Mouse (Mus musculus) c-Kit-positive CD71-negative TER-119-negative erythroid progenitor cells, embryonic 14.5 days (primary cell): ENCODE results near the gene Gcm2.

Experiments
- DNase-seq: peaks from one replicate; pipeline ENCODE4 v3.0.0-alpha.2; 2013; ENCODE audit warnings: low read depth

The Gcm2 gene

DNA sequence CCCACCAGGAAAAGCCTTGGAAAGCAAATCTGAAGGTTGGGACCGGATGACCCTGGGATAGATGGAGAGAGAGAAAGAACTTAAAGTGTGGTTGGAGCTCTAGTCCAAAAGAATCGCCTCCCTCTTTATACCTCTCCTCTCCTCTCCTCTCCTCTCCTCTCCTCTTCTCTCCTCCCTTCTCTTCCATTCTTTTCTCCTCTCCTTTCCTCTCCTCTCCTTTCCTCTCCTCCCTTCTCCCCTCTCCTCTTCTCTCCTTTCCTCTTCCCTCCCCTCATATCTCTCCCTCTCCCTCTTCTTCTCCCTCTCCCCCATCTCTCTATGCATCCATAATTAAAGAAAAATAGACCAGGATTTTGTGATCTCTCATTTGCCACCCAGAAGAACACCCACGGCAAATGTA, at the start of gene Gcm2:
Gcm2 (minus strand) TSS at position 101 of the 400 bp plus-strand sequence.
- DNase-seq = no peak

DNA sequence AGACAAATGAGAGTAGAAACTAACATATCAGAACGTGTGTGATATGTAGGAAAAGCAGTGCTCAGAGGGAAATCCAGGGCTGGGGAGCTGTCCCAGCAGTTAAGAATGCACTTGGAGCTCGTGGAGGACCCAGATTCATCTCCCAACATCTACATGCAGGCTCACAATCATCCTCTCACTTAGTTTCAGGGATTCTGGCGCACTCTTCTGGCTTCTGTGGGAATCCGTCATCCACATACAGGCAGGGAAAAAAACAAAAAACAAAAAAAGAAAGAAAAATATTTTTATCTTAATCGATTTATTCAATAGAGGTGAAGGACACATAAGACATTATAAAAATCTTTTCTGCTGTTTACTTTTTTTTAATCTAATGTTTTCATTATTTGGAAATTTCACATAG, 47.6 kb upstream of the Gcm2 start:
- no peak for DNase-seq

- DNase-seq = no peak
Observed at GRCm38 (mm10) chr13:41153146-41153545, 42.3 kb upstream of the Gcm2 start.

DNA sequence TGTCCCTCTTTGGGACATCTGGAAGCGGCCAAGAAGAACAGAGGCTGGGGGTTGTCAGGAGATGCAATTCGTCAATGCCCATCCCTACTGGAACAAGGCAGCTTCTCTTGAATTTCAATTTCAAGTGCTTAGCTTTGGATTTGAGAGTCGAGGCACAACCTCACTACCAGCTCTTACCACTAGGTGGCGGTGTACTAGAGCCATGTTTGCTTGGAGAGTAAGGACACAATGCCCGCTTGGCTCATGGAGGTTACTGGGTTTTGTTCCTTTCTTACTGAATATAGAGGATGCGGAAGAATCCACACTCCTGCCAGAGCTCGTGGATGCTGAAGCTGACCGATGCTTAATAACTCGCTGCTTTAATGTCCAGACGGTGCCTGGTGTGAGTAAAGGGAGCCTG, 35.4 kb upstream of the Gcm2 start:
- peak; percentile 39 for DNase-seq

DNA sequence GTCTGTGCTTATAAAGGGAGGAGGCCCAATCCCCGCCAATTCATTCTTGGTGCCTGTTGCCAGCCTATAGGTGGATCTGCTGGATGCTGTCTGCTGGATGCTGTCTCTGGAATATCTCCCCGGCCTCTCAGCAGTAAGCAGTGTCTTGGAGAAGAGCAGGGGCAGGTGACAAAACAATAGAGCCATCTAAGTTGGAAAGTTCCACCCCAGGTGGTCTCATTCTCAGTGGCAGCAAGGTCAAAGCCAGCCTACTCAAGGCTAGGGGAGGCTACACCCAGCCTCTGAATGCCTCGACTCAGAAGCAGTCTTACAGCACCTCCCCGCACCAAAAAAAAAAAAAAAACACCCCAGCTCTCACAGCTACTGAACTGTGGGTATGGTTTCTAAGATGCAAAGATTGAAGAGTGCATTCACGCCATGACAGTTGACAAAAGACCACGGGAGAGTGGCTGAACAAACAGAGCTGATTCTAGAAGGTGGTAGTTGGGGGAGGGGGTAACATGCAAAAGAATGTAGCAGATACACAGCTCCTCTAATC, 34.7 kb upstream of the Gcm2 start:
- no peak for DNase-seq

GRCm38 (mm10) chr13:41134901-41135300, 24.1 kb upstream of the Gcm2 start:
- DNase-seq = peak; percentile 56

- no peak for DNase-seq
Observed at GRCm38 (mm10) chr13:41129061-41129460, 18.2 kb upstream of the Gcm2 start.

GRCm38 (mm10) chr13:41128326-41128725, 17.5 kb upstream of the Gcm2 start:
- DNase-seq = no peak

- no peak for DNase-seq
Observed at GRCm38 (mm10) chr13:41123666-41124225, 12.9 kb upstream of the Gcm2 start.

- DNase-seq = no peak
Observed at GRCm38 (mm10) chr13:41119152-41119945, 8.5 kb upstream of the Gcm2 start.

DNA sequence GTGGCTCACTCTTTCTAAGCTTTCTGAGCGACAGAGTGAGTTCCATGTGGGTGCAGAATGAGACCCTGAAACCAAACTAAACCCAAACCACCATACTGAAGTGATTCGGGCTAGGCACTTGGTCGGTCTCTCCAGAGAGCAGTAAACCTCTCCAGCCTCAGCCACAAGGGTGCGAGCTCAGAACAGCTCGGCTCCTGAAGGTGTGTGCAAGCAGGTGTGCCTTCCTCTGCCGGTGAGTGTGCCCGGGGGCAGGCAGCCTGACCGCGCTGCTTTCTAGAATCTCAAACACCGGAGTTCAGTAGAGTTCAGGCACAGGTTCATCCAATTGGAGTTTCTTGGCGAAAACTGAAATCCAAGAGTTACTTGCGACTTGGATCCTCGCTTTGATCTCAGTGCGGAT, 3.1 kb upstream of the Gcm2 start, which contains the start of gene Sycp2l:
Sycp2l (plus strand) TSS at position 368 of the 400 bp plus-strand sequence.
- DNase-seq = no peak

- no peak for DNase-seq
Observed at GRCm38 (mm10) chr13:41105541-41105940, 5.3 kb downstream of the Gcm2 start.

- DNase-seq = no peak
Observed at GRCm38 (mm10) chr13:41103841-41104525, 6.9 kb downstream of the Gcm2 start.

DNA sequence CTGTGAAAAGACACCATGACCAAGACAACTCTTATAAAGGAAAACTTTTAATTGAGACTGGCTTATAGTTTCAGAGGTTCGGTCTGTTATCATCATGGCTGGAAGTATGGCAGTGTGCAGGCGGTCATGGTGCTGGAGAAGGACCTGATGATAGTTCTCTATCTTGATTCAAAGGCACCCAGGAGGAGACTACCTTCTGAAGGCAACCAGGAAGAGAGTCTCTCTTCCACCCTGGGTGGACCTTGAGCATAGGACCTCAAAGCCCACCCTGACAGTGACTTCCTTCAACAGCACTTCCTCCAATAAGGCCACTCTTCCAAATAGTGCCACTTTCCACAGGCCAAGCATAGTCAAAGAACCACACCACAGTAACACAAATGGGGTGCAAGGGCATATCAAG, 10.8 kb downstream of the Gcm2 start:
- DNase-seq = no peak

DNA sequence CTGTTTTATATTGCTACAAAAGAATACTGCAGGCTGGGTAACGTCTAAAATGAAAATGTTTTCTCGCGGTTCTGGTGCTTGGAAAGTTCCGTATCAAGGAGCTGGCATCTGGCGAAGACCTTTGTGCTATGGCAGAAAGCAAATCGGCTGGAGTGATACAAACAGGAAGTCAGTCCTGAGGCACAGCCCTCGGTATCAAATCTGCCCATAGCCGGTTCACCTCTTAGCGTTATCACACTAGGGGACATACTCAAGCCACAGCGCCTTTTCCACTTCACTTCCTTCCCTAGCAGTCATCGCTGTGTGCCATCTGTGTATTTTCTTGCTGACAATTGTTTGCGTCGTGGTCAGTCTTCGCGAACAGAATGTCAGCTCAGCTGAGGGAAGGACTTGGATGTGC, 12.5 kb downstream of the Gcm2 start:
- DNase-seq = no peak

GRCm38 (mm10) chr13:41097324-41098058, 13.3 kb downstream of the Gcm2 start:
- DNase-seq = no peak

- DNase-seq = no peak
Observed at GRCm38 (mm10) chr13:41094160-41094559, 16.7 kb downstream of the Gcm2 start.

GRCm38 (mm10) chr13:41091271-41091670, 19.6 kb downstream of the Gcm2 start:
- DNase-seq = no peak

- DNase-seq = no peak
Observed at GRCm38 (mm10) chr13:41088746-41089145, 22.1 kb downstream of the Gcm2 start.

- DNase-seq = no peak
Observed at GRCm38 (mm10) chr13:41085140-41085539, 25.7 kb downstream of the Gcm2 start.

DNA sequence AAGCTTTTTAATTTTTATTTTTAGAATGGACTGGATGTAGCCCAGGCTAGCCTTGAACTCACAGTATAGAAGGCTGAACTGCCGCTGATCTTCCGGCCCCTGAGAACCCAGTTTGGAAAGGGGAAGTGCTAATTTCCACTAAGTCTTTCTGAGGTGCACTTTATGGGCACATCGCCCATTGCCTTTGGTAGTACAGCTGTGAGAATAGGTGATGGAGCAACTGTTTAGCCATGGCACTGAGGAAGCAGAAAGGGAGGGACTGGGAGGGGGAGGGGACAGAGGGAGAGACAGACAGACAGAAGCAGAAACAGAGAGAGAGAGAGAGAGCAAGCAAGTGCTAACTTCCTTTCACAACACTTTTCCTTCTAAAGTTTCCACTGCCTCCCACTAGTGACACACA, 26.3 kb downstream of the Gcm2 start:
- DNase-seq = no peak

- no peak for DNase-seq
Observed at GRCm38 (mm10) chr13:41080700-41081099, 30.1 kb downstream of the Gcm2 start.
